Mouse (Mus musculus): Measurements from ENCODE around the gene Arf4.

DNA sequence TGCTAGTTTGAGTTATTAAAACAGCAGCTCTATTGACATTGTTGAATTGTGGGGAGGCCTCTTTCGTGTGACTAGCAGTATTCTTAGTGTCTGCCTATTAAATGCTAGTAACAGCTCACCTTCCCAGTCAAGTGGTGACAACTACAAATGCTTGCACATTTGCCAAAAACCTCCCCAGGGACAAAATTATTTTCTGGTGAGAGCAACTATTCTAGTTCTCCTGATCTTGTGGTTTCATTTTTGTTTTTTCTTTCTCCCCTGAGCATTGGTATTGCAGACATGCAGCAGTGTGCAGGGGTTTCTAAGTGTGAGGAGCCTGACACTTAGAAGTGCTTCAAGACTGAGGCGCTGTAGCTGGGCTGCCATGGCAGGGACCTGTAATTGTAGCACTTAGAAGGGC lies 9.9 kb downstream of the Arf4 start:
- no peak for TF ChIP-seq CTCF (IDR thresholded peaks at IDR 0.05; ENCODE audit: insufficient read depth, low read length)
- no peak for TF ChIP-seq POLR2A (IDR thresholded peaks at IDR 0.05; ENCODE audit: borderline replicate concordance, extremely low read depth, low read depth, low read length)
